Mouse (Mus musculus): Measurements from ENCODE around the gene Tnrc18.

The Tnrc18 gene

GRCm38 (mm10) chr5:142724265-142724664 lies 93.2 kb downstream of the Tnrc18 start:
- no peak for DNase-seq (ENCODE audit: low read depth, low spot score)

GRCm38 (mm10) chr5:142723520-142724133 lies 93.8 kb downstream of the Tnrc18 start:
- DNase-seq (ENCODE audit: low read depth, low spot score): peak; percentile 36

GRCm38 (mm10) chr5:142719897-142720296 lies 97.6 kb downstream of the Tnrc18 start:
- DNase-seq (ENCODE audit: low read depth, low spot score): no peak

- DNase-seq (ENCODE audit: low read depth, low spot score): no peak
These were observed 99.0 kb downstream of the Tnrc18 start for GRCm38 (mm10) chr5:142718486-142718885.

GRCm38 (mm10) chr5:142718037-142718436 lies 99.4 kb downstream of the Tnrc18 start:
- DNase-seq (ENCODE audit: low read depth, low spot score): peak; percentile 58

- no peak for DNase-seq (ENCODE audit: low read depth, low spot score)
These were observed 101.4 kb downstream of the Tnrc18 start for GRCm38 (mm10) chr5:142716056-142716455.

- no peak for DNase-seq (ENCODE audit: low read depth, low spot score)
These were observed 102.4 kb downstream of the Tnrc18 start for GRCm38 (mm10) chr5:142715059-142715458.

GRCm38 (mm10) chr5:142713966-142714365 lies 103.5 kb downstream of the Tnrc18 start:
- no peak for DNase-seq (ENCODE audit: low read depth, low spot score)

- no peak for DNase-seq (ENCODE audit: low read depth, low spot score)
These were observed 105.1 kb downstream of the Tnrc18 start for GRCm38 (mm10) chr5:142712373-142712772.

GRCm38 (mm10) chr5:142709436-142709835 lies 108.0 kb downstream of the Tnrc18 start:
- DNase-seq (ENCODE audit: low read depth, low spot score): no peak

GRCm38 (mm10) chr5:142707709-142708108 lies 109.8 kb downstream of the Tnrc18 start:
- DNase-seq (ENCODE audit: low read depth, low spot score): no peak

GRCm38 (mm10) chr5:142703569-142703968 lies 113.9 kb downstream of the Tnrc18 start:
- no peak for DNase-seq (ENCODE audit: low read depth, low spot score)

GRCm38 (mm10) chr5:142702511-142703138 lies 114.8 kb downstream of the Tnrc18 start:
- DNase-seq (ENCODE audit: low read depth, low spot score): no peak

- no peak for DNase-seq (ENCODE audit: low read depth, low spot score)
These were observed 115.6 kb downstream of the Tnrc18 start for GRCm38 (mm10) chr5:142701651-142702510.

GRCm38 (mm10) chr5:142700842-142701589 lies 116.4 kb downstream of the Tnrc18 start:
- DNase-seq (ENCODE audit: low read depth, low spot score): no peak

- DNase-seq (ENCODE audit: low read depth, low spot score): no peak
These were observed 119.7 kb downstream of the Tnrc18 start for GRCm38 (mm10) chr5:142697742-142698141.

GRCm38 (mm10) chr5:142696865-142697264 lies 120.6 kb downstream of the Tnrc18 start:
- DNase-seq (ENCODE audit: low read depth, low spot score): no peak

- DNase-seq (ENCODE audit: low read depth, low spot score): no peak
These were observed 121.2 kb downstream of the Tnrc18 start for GRCm38 (mm10) chr5:142696258-142696657.

- DNase-seq (ENCODE audit: low read depth, low spot score): no peak
These were observed 122.7 kb downstream of the Tnrc18 start for GRCm38 (mm10) chr5:142694627-142695340.

GRCm38 (mm10) chr5:142693738-142694430 lies 123.6 kb downstream of the Tnrc18 start:
- no peak for DNase-seq (ENCODE audit: low read depth, low spot score)

Data from skeletal muscle tissue, adult 2 months (tissue).